Mouse (Mus musculus): ENCODE measurements at regions not wholly inside any gene's neighbourhood (a gene's known extent, or its start where the extent isn't known, plus 50 kb on each side); places are given as distances from the start of the nearest gene placed in this dataset.

GRCm38 (mm10) chr10:119055199-119055785, 184.6 kb downstream of the Cand1 start:
- peak; percentile 36 to 71 for DNase-seq (ENCODE audit: low spot score in 2 of 2)

GRCm38 (mm10) chr10:119054191-119055175, 184.5 kb upstream of the Dyrk2 start:
- DNase-seq (ENCODE audit: low spot score in 2 of 2) = no peak

GRCm38 (mm10) chr10:119052441-119053041, 182.5 kb upstream of the Dyrk2 start:
- DNase-seq (ENCODE audit: low spot score in 2 of 2) = no peak

GRCm38 (mm10) chr10:119051598-119051997, 181.6 kb upstream of the Dyrk2 start:
- DNase-seq (ENCODE audit: low spot score in 2 of 2) = no peak

- no peak for DNase-seq (ENCODE audit: low spot score in 2 of 2)
Measured at GRCm38 (mm10) chr10:119050017-119050685, 180.1 kb upstream of the Dyrk2 start.

- no peak for DNase-seq (ENCODE audit: low spot score in 2 of 2)
Measured at GRCm38 (mm10) chr10:119048643-119049420, 178.8 kb upstream of the Dyrk2 start.

- DNase-seq (ENCODE audit: low spot score in 2 of 2) = no peak
Measured at GRCm38 (mm10) chr10:119045059-119045458, 175.1 kb upstream of the Dyrk2 start.

- no peak for DNase-seq (ENCODE audit: low spot score in 2 of 2)
Measured at GRCm38 (mm10) chr10:119043069-119043468, 173.1 kb upstream of the Dyrk2 start.

- DNase-seq (ENCODE audit: low spot score in 2 of 2) = no peak
Measured at GRCm38 (mm10) chr10:119040205-119040604, 170.2 kb upstream of the Dyrk2 start.

- no peak for DNase-seq (ENCODE audit: low spot score in 2 of 2)
Measured at GRCm38 (mm10) chr10:119039732-119040131, 169.7 kb upstream of the Dyrk2 start.

GRCm38 (mm10) chr10:119038991-119039390, 169.0 kb upstream of the Dyrk2 start:
- DNase-seq (ENCODE audit: low spot score in 2 of 2) = no peak

GRCm38 (mm10) chr10:119037781-119038180, 167.8 kb upstream of the Dyrk2 start:
- DNase-seq (ENCODE audit: low spot score in 2 of 2) = no peak

- DNase-seq (ENCODE audit: low spot score in 2 of 2) = no peak
Measured at GRCm38 (mm10) chr10:119035863-119036262, 165.9 kb upstream of the Dyrk2 start.

GRCm38 (mm10) chr10:119034396-119034795, 164.4 kb upstream of the Dyrk2 start:
- no peak for DNase-seq (ENCODE audit: low spot score in 2 of 2)

- no peak for DNase-seq (ENCODE audit: low spot score in 2 of 2)
Measured at GRCm38 (mm10) chr10:119031282-119032275, 161.6 kb upstream of the Dyrk2 start.

- no peak for DNase-seq (ENCODE audit: low spot score in 2 of 2)
Measured at GRCm38 (mm10) chr10:119028480-119029137, 158.6 kb upstream of the Dyrk2 start.

- DNase-seq (ENCODE audit: low spot score in 2 of 2) = no peak
Measured at GRCm38 (mm10) chr10:119027241-119027901, 157.4 kb upstream of the Dyrk2 start.

GRCm38 (mm10) chr10:119026291-119026690, 156.3 kb upstream of the Dyrk2 start:
- no peak for DNase-seq (ENCODE audit: low spot score in 2 of 2)

- no peak for DNase-seq (ENCODE audit: low spot score in 2 of 2)
Measured at GRCm38 (mm10) chr10:119024425-119024824, 154.4 kb upstream of the Dyrk2 start.

Data from cerebellum, postnatal 4 days (tissue).